Mouse (Mus musculus) megakaryocyte, embryonic 14.5 days (primary cell): ENCODE measurements around the gene Trp53rka.

ENCODE experiments used
- FLI1 ChIP-seq: IDR thresholded peaks from 2 replicates; pipeline ENCODE4 v1.6.1; 2012; ENCODE audit warnings: low read length, inconsistent platforms, mixed read lengths
- GATA1 ChIP-seq: IDR thresholded peaks from 3 replicates; pipeline ENCODE4 v1.6.1; 2012; ENCODE audit warnings: mixed read lengths, low read length, inconsistent platforms, borderline replicate concordance

GRCm38 (mm10) chr2:165525609-165526008 lies 32.5 kb upstream of the Trp53rka start:
- no peak for TF ChIP-seq GATA1
- no peak for TF ChIP-seq FLI1
